In genomic region chr13:111936983-111937382, GRCm38 (mm10) we compare ENCODE assay signal across 13 mouse cellular contexts.
A peak's percentile ranks its signal among the peaks of the same experiment; 100 is the strongest.
DNase-seq lines count a peak whose midpoint lies in the region; ATAC-seq and TF ChIP-seq lines count a peak whose summit lies in the region.
"Had no signal": no experiment of that assay in that cellular context is flagged by ENCODE, and none has a peak within 500 bp of the region (broad histone marks: within the 10 kb centered on the region; RNA-seq: fewer than 3 reads in every experiment).

No protein-coding gene starts in this region.

- WGBS in heart, postnatal 0 days: 52% methylated on average over 8 of the region's 8 CpGs
- WGBS in midbrain, embryonic 15.5 days: 63% methylated on average over 8 of the region's 8 CpGs
- 60% methylated on average over 8 of the region's 8 CpGs for WGBS in midbrain, embryonic 16.5 days
- WGBS in kidney, postnatal 0 days: 59% methylated on average over 8 of the region's 8 CpGs
- 59% methylated on average over 8 of the region's 8 CpGs for WGBS in small intestine, adult 2 months

- no peaks in the 10 kb centered on the region for H3K9me3 ChIP-seq in heart, postnatal 0 days (replicated peaks; ENCODE audit: control insufficient read depth, low read length)
- no peaks in the 10 kb centered on the region for H3K9me3 ChIP-seq in midbrain, embryonic 15.5 days
- H3K9me3 ChIP-seq in midbrain, embryonic 16.5 days (replicated peaks; ENCODE audit: control insufficient read depth, low read length, poor library complexity, severe bottlenecking): no peaks in the 10 kb centered on the region
- no peaks in the 10 kb centered on the region for H3K9me3 ChIP-seq in kidney, postnatal 0 days (replicated peaks; ENCODE audit: low read length)
- H3K9me3 ChIP-seq: embryonic facial prominence, embryonic 15.5 days; forebrain, embryonic 13.5 days; heart, embryonic 15.5 days had no signal

- H3K36me3 ChIP-seq in heart, postnatal 0 days (replicated peaks; ENCODE audit: control insufficient read depth, insufficient read depth, low read length): no peaks in the 10 kb centered on the region
- no peaks in the 10 kb centered on the region for H3K36me3 ChIP-seq in midbrain, embryonic 15.5 days (replicated peaks)
- no peaks in the 10 kb centered on the region for H3K36me3 ChIP-seq in midbrain, embryonic 16.5 days (ENCODE audit: control insufficient read depth, insufficient read depth, low read length)
- no peaks in the 10 kb centered on the region for H3K36me3 ChIP-seq in kidney, postnatal 0 days (ENCODE audit: insufficient read depth, low read length)
- H3K36me3 ChIP-seq in small intestine, adult 2 months (ENCODE audit: control insufficient read depth, insufficient read depth, low read length): no peaks in the 10 kb centered on the region
- H3K36me3 ChIP-seq: embryonic facial prominence, embryonic 15.5 days; heart, embryonic 15.5 days had no signal

- no peak overlapping the region for H3K4me3 ChIP-seq in heart, postnatal 0 days (ENCODE audit: low read depth, low read length)
- H3K4me3 ChIP-seq in midbrain, embryonic 15.5 days: no peak overlapping the region
- H3K4me3 ChIP-seq in midbrain, embryonic 16.5 days (ENCODE audit: low read depth, low read length): no peak overlapping the region
- H3K4me3 ChIP-seq in kidney, postnatal 0 days (replicated peaks; ENCODE audit: low read depth, low read length): no peak overlapping the region
- H3K4me3 ChIP-seq in small intestine, adult 2 months (ENCODE audit: low read depth, low read length): no peak overlapping the region
- H3K4me3 ChIP-seq: embryonic facial prominence, embryonic 15.5 days; forebrain, embryonic 13.5 days; heart, embryonic 15.5 days had no signal

- no peak for TF ChIP-seq POLR2A in small intestine, adult 2 months (IDR thresholded peaks at IDR 0.05; ENCODE audit: low read depth, low read length)

- TF ChIP-seq CTCF in heart, postnatal 0 days (IDR thresholded peaks at IDR 0.05; ENCODE audit: low read depth): no peak
- TF ChIP-seq CTCF in kidney, postnatal 0 days (IDR thresholded peaks at IDR 0.05; ENCODE audit: low read depth): no peak
- TF ChIP-seq CTCF in small intestine, adult 2 months (IDR thresholded peaks at IDR 0.05; ENCODE audit: extremely low read depth, insufficient read length, insufficient replicate concordance, low read depth, low read length): no peak

- no peak for TF ChIP-seq EP300 in heart, postnatal 0 days (IDR thresholded peaks at IDR 0.05; ENCODE audit: low read depth)

- peak; percentile 68 for ATAC-seq in heart, postnatal 0 days (ENCODE audit: insufficient read depth, low read depth)
- peak; percentile 20; the same call in 1 of the 2 replicates for ATAC-seq in midbrain, embryonic 15.5 days (replicated peaks)
- no peak; the same call in 1 of the 2 replicates for ATAC-seq in midbrain, embryonic 16.5 days
- ATAC-seq in kidney, postnatal 0 days (replicated peaks; ENCODE audit: low FRiP score, low read depth): no peak
- ATAC-seq: Patski had no signal

- H3K27me3 ChIP-seq in heart, postnatal 0 days (ENCODE audit: control insufficient read depth, insufficient read depth, low read length): no peaks in the 10 kb centered on the region
- H3K27me3 ChIP-seq in midbrain, embryonic 15.5 days (replicated peaks): no peaks in the 10 kb centered on the region
- H3K27me3 ChIP-seq in midbrain, embryonic 16.5 days (ENCODE audit: control insufficient read depth, insufficient read depth, low read depth, low read length): no peaks in the 10 kb centered on the region
- H3K27me3 ChIP-seq in kidney, postnatal 0 days (ENCODE audit: insufficient read depth, low read length): no peaks in the 10 kb centered on the region
- H3K27me3 ChIP-seq in small intestine, adult 2 months (ENCODE audit: control insufficient read depth, insufficient read depth, low read length): no peaks in the 10 kb centered on the region
- H3K27me3 ChIP-seq: embryonic facial prominence, embryonic 15.5 days; forebrain, embryonic 13.5 days; heart, embryonic 15.5 days; Patski had no signal

- peaks cover 28% of the 10 kb centered on the region for H3K4me1 ChIP-seq in heart, postnatal 0 days (ENCODE audit: control insufficient read depth, insufficient read depth)
- H3K4me1 ChIP-seq in midbrain, embryonic 15.5 days: peaks cover 5% of the 10 kb centered on the region
- H3K4me1 ChIP-seq in midbrain, embryonic 16.5 days (ENCODE audit: control insufficient read depth, insufficient read depth, low read length): peaks cover 7% of the 10 kb centered on the region
- peaks cover 19% of the 10 kb centered on the region; the same call in 1 of the 2 replicates for H3K4me1 ChIP-seq in kidney, postnatal 0 days (replicated peaks; ENCODE audit: insufficient read depth, low read length)
- peaks cover 21% of the 10 kb centered on the region for H3K4me1 ChIP-seq in small intestine, adult 2 months (ENCODE audit: control insufficient read depth, insufficient read depth, insufficient read length, low read length)

- H3K27ac ChIP-seq in heart, postnatal 0 days (ENCODE audit: low read depth): no peak overlapping the region
- H3K27ac ChIP-seq in midbrain, embryonic 15.5 days: no peak overlapping the region
- H3K27ac ChIP-seq in midbrain, embryonic 16.5 days (ENCODE audit: low read length): no peak overlapping the region
- H3K27ac ChIP-seq in kidney, postnatal 0 days: peak overlapping the region; percentile 36
- peak overlapping the region; percentile 35; the same call in 1 of the 2 replicates for H3K27ac ChIP-seq in small intestine, adult 2 months (ENCODE audit: insufficient read depth, low read depth, low read length)
- H3K27ac ChIP-seq: embryonic facial prominence, embryonic 15.5 days; forebrain, embryonic 13.5 days; heart, embryonic 15.5 days had no signal

- H3K4me2 ChIP-seq in heart, postnatal 0 days (ENCODE audit: low read depth, low read length): no peak overlapping the region
- no peak overlapping the region for H3K4me2 ChIP-seq in midbrain, embryonic 15.5 days
- H3K4me2 ChIP-seq in midbrain, embryonic 16.5 days (ENCODE audit: low read length): no peak overlapping the region
- no peak overlapping the region for H3K4me2 ChIP-seq in kidney, postnatal 0 days (ENCODE audit: low read length)
- H3K4me2 ChIP-seq: embryonic facial prominence, embryonic 15.5 days; forebrain, embryonic 13.5 days; heart, embryonic 15.5 days had no signal

- DNase-seq in heart, postnatal 0 days (ENCODE audit: low spot score): no peak
- no peak for DNase-seq in heart, adult 8-10 months (ENCODE audit: low spot score)
- DNase-seq in kidney, postnatal 0 days (ENCODE audit: low spot score): no peak
- DNase-seq in ovary, postnatal 14 days (ENCODE audit: low spot score): no peak
- no peak for DNase-seq in urinary bladder, postnatal 36 days (ENCODE audit: low spot score in 2 of 2)
- DNase-seq: lung, postnatal 36 days had no signal

- H3K9ac ChIP-seq in heart, postnatal 0 days (replicated peaks; ENCODE audit: low read depth, low read length): no peak overlapping the region
- no peak overlapping the region for H3K9ac ChIP-seq in midbrain, embryonic 15.5 days
- no peak overlapping the region for H3K9ac ChIP-seq in midbrain, embryonic 16.5 days (ENCODE audit: low read depth, low read length)
- H3K9ac ChIP-seq in kidney, postnatal 0 days (ENCODE audit: low read depth, low read length): no peak overlapping the region
- H3K9ac ChIP-seq: embryonic facial prominence, embryonic 15.5 days; forebrain, embryonic 13.5 days; heart, embryonic 15.5 days had no signal

Comparison
In these comparisons a context has a peak if more than half of its experiments do, and no peak if none do; other contexts are left out.
1. ATAC-seq: peak in heart, postnatal 0 days (single experiment) and midbrain, embryonic 15.5 days (single experiment); none in midbrain, embryonic 16.5 days (single experiment) and kidney, postnatal 0 days (single experiment).
2. H3K27ac ChIP-seq: peak in kidney, postnatal 0 days (single experiment) and small intestine, adult 2 months (single experiment); none in heart, postnatal 0 days (single experiment), midbrain, embryonic 15.5 days (single experiment) and midbrain, embryonic 16.5 days (single experiment).